Mouse (Mus musculus) midbrain, embryonic 15.5 days (tissue): ENCODE data around the gene Nfatc2. TPM values are rescaled to one million over a fixed set of nuclear protein-coding genes. Genes with fewer than 3 reads are reported as not detected.

Experiments
- ATAC-seq: fragments of 200-750 bp; cut with Nextera tagmentation; replicated peaks from 2 replicates; pipeline ENCODE4 v1.8.0; 2017; ENCODE audit warnings: moderate TSS enrichment
- H3K27ac ChIP-seq: fragments of 300-500 bp; sonication (generic); 2 replicates; pipeline ENCODE4 v1.5.1; 2015; ENCODE audit warnings: mild to moderate bottlenecking, inconsistent platforms
- H3K27me3 ChIP-seq: fragments of 300-500 bp; sonication (generic); replicated peaks from 2 replicates; pipeline ENCODE4 v1.6.1; 2015; ENCODE audit warnings: inconsistent platforms
- H3K36me3 ChIP-seq: fragments of 300-500 bp; sonication (generic); replicated peaks from 2 replicates; pipeline ENCODE4 v1.6.1; 2015; ENCODE audit warnings: inconsistent platforms
- H3K4me1 ChIP-seq: fragments of 300-500 bp; sonication (generic); 2 replicates; pipeline ENCODE4 v1.6.1; 2015; ENCODE audit warnings: inconsistent platforms
- H3K4me2 ChIP-seq: fragments of 300-500 bp; sonication (generic); 2 replicates; pipeline ENCODE4 v1.6.1; 2015; ENCODE audit warnings: inconsistent platforms, mild to moderate bottlenecking, moderate library complexity
- H3K4me3 ChIP-seq: fragments of 300-500 bp; sonication (generic); 2 replicates; pipeline ENCODE4 v1.5.1; 2015; ENCODE audit warnings: mild to moderate bottlenecking, inconsistent platforms
- H3K9ac ChIP-seq: fragments of 300-500 bp; sonication (generic); 2 replicates; pipeline ENCODE4 v1.6.1; 2015; ENCODE audit warnings: mild to moderate bottlenecking, inconsistent platforms
- H3K9me3 ChIP-seq: fragments of 300-500 bp; sonication (generic); 2 replicates; pipeline ENCODE4 v1.6.1; 2016; ENCODE audit warnings: inconsistent platforms
- WGBS: fragments of 180-500 bp; shearing (Covaris S2); methylation state at CpG from one replicate; pipeline ENCODE4 v1.1.7; 2015; ENCODE audit warnings: mixed read lengths; 5-methylcytosine and 5-hydroxymethylcytosine counted together
- polyA plus RNA-seq: library from polyadenylated mRNA; unstranded; fragments of >200 nt; fragmentation: Nextera tagmentation; extraction: Ambion mirVana; gene quantifications from 2 replicates; pipeline ENCODE4 v1.2.1, GENCODE M21; 2015

Gene Nfatc2
- polyA plus RNA-seq, 1 experiment from 2014 or later = 3.8 TPM

GRCm38 (mm10) chr2:168520771-168521170 is 80.7 kb downstream of the Nfatc2 start:
- Histone ChIP-seq H3K4me3 (no peak overlapping the region), H3K27ac (no peak overlapping the region), H3K4me2 (no peak overlapping the region), H3K27me3 (0 out of 2 replicates have a peak, but pooled peaks cover 3% of the 10 kb centered on the region), H3K4me1 (peaks cover 9% of the 10 kb centered on the region), H3K36me3 (no peaks in the 10 kb centered on the region), H3K9ac (no peak overlapping the region), H3K9me3 (no peaks in the 10 kb centered on the region)
- 95% methylated on average over 7 of the region's 7 CpGs for WGBS
- no peak for ATAC-seq

- Histone ChIP-seq H3K4me2 (no peak overlapping the region), H3K27me3 (no peaks in the 10 kb centered on the region), H3K36me3 (no peaks in the 10 kb centered on the region), H3K4me3 (no peak overlapping the region), H3K27ac (no peak overlapping the region), H3K9ac (no peak overlapping the region), H3K4me1 (no peaks in the 10 kb centered on the region; the same call in 1 of the 2 replicates), H3K9me3 (no peaks in the 10 kb centered on the region)
- ATAC-seq = no peak
- 90% methylated on average over 8 of the region's 8 CpGs for WGBS
These were observed 81.9 kb downstream of the Nfatc2 start for GRCm38 (mm10) chr2:168519589-168519988.

GRCm38 (mm10) chr2:168518256-168518659 is 83.2 kb downstream of the Nfatc2 start:
- H3K27me3 ChIP-seq = no peaks in the 10 kb centered on the region
- no peak for ATAC-seq
- 79% methylated on average over 15 of the region's 15 CpGs for WGBS

GRCm38 (mm10) chr2:168517774-168518173 is 83.7 kb downstream of the Nfatc2 start:
- H3K27ac ChIP-seq = no peak overlapping the region
- WGBS = 82% methylated on average over 7 of the region's 7 CpGs
- no peaks in the 10 kb centered on the region for H3K27me3 ChIP-seq
- H3K4me3 ChIP-seq = no peak overlapping the region
- H3K9me3 ChIP-seq = no peaks in the 10 kb centered on the region
- no peaks in the 10 kb centered on the region for H3K4me1 ChIP-seq
- no peak overlapping the region for H3K9ac ChIP-seq
- no peak for ATAC-seq
- H3K4me2 ChIP-seq = no peak overlapping the region
- no peaks in the 10 kb centered on the region for H3K36me3 ChIP-seq

More at GRCm38 (mm10) chr2:168518256-168518659, 83.2 kb downstream of the Nfatc2 start:
- H3K4me2 ChIP-seq = no peak overlapping the region
- no peak overlapping the region for H3K4me3 ChIP-seq
- H3K9ac ChIP-seq = no peak overlapping the region
- no peaks in the 10 kb centered on the region for H3K36me3 ChIP-seq
- no peaks in the 10 kb centered on the region for H3K9me3 ChIP-seq
- H3K4me1 ChIP-seq = no peaks in the 10 kb centered on the region
- no peak overlapping the region for H3K27ac ChIP-seq

GRCm38 (mm10) chr2:168516717-168517116 is 84.7 kb downstream of the Nfatc2 start:
- H3K4me2 ChIP-seq = no peak overlapping the region
- H3K4me1 ChIP-seq = no peaks in the 10 kb centered on the region
- H3K36me3 ChIP-seq = no peaks in the 10 kb centered on the region
- 86% methylated on average over 7 of the region's 7 CpGs for WGBS
- no peak for ATAC-seq
- no peaks in the 10 kb centered on the region for H3K27me3 ChIP-seq
- no peaks in the 10 kb centered on the region for H3K9me3 ChIP-seq
- H3K27ac ChIP-seq = no peak overlapping the region
- H3K9ac ChIP-seq = no peak overlapping the region
- no peak overlapping the region for H3K4me3 ChIP-seq

- H3K27ac ChIP-seq = no peak overlapping the region
- H3K27me3 ChIP-seq = no peaks in the 10 kb centered on the region
- no peak for ATAC-seq
- H3K4me2 ChIP-seq = no peak overlapping the region
- H3K4me3 ChIP-seq = no peak overlapping the region
- H3K9ac ChIP-seq = no peak overlapping the region
- no peaks in the 10 kb centered on the region for H3K9me3 ChIP-seq
- H3K4me1 ChIP-seq = no peaks in the 10 kb centered on the region
- no peaks in the 10 kb centered on the region for H3K36me3 ChIP-seq
- WGBS = 90% methylated on average over 4 of the region's 4 CpGs
These were observed 86.0 kb downstream of the Nfatc2 start for GRCm38 (mm10) chr2:168515466-168515865.

GRCm38 (mm10) chr2:168514131-168514530 is 87.3 kb downstream of the Nfatc2 start:
- Histone ChIP-seq H3K9me3 (no peaks in the 10 kb centered on the region), H3K4me3 (no peak overlapping the region), H3K27me3 (no peaks in the 10 kb centered on the region), H3K27ac (no peak overlapping the region), H3K4me1 (no peaks in the 10 kb centered on the region), H3K36me3 (no peaks in the 10 kb centered on the region), H3K4me2 (no peak overlapping the region), H3K9ac (no peak overlapping the region)
- no peak for ATAC-seq
- 86% methylated on average over 5 of the region's 5 CpGs for WGBS

GRCm38 (mm10) chr2:168511529-168511928 is 89.9 kb downstream of the Nfatc2 start:
- ATAC-seq = no peak
- H3K9ac ChIP-seq = no peak overlapping the region
- H3K4me3 ChIP-seq = no peak overlapping the region
- no peaks in the 10 kb centered on the region for H3K9me3 ChIP-seq
- H3K27ac ChIP-seq = no peak overlapping the region
- no peaks in the 10 kb centered on the region for H3K4me1 ChIP-seq
- no peaks in the 10 kb centered on the region for H3K36me3 ChIP-seq
- H3K4me2 ChIP-seq = no peak overlapping the region
- H3K27me3 ChIP-seq = no peaks in the 10 kb centered on the region

GRCm38 (mm10) chr2:168508469-168509198 is 92.8 kb downstream of the Nfatc2 start:
- 83% methylated on average over 13 of the region's 13 CpGs for WGBS
- H3K9ac ChIP-seq = no peak overlapping the region

GRCm38 (mm10) chr2:168504431-168505182 is 96.8 kb downstream of the Nfatc2 start:
- no peak overlapping the region for H3K4me3 ChIP-seq
- H3K9ac ChIP-seq = no peak overlapping the region
- no peak for ATAC-seq
- H3K36me3 ChIP-seq = no peaks in the 10 kb centered on the region
- whole genome bisulfite sequencing = 82% methylated on average over 27 of the region's 27 CpGs
- no peaks in the 10 kb centered on the region for H3K9me3 ChIP-seq
- H3K4me1 ChIP-seq = no peaks in the 10 kb centered on the region
- H3K4me2 ChIP-seq = no peak overlapping the region
- H3K27ac ChIP-seq = no peak overlapping the region
- no peaks in the 10 kb centered on the region for H3K27me3 ChIP-seq

More at GRCm38 (mm10) chr2:168508469-168509198, 92.8 kb downstream of the Nfatc2 start:
- Histone ChIP-seq H3K4me2 (no peak overlapping the region), H3K4me1 (no peaks in the 10 kb centered on the region), H3K27me3 (no peaks in the 10 kb centered on the region), H3K27ac (no peak overlapping the region), H3K36me3 (no peaks in the 10 kb centered on the region), H3K9me3 (no peaks in the 10 kb centered on the region), H3K4me3 (no peak overlapping the region)
- no peak for ATAC-seq

GRCm38 (mm10) chr2:168503735-168504134 is 97.7 kb downstream of the Nfatc2 start:
- Histone ChIP-seq H3K27ac (no peak overlapping the region), H3K9me3 (no peaks in the 10 kb centered on the region), H3K27me3 (no peaks in the 10 kb centered on the region), H3K4me2 (no peak overlapping the region), H3K9ac (no peak overlapping the region), H3K4me3 (no peak overlapping the region), H3K4me1 (no peaks in the 10 kb centered on the region), H3K36me3 (no peaks in the 10 kb centered on the region)
- no peak for ATAC-seq
- WGBS = 73% methylated on average over 6 of the region's 6 CpGs

- no peaks in the 10 kb centered on the region for H3K36me3 ChIP-seq
- ATAC-seq = no peak
- H3K4me1 ChIP-seq = no peaks in the 10 kb centered on the region
- no peaks in the 10 kb centered on the region for H3K27me3 ChIP-seq
- no peak overlapping the region for H3K9ac ChIP-seq
- H3K9me3 ChIP-seq = no peaks in the 10 kb centered on the region
- no peak overlapping the region for H3K4me2 ChIP-seq
- WGBS = 93% methylated on average over 6 of the region's 6 CpGs
- no peak overlapping the region for H3K4me3 ChIP-seq
- H3K27ac ChIP-seq = no peak overlapping the region
These were observed 100.7 kb downstream of the Nfatc2 start for GRCm38 (mm10) chr2:168500750-168501149.

- H3K9me3 ChIP-seq = no peaks in the 10 kb centered on the region
- no peak for ATAC-seq
These were observed 101.2 kb downstream of the Nfatc2 start for GRCm38 (mm10) chr2:168500244-168500643.

More at GRCm38 (mm10) chr2:168500244-168500643, 101.2 kb downstream of the Nfatc2 start:
- H3K36me3 ChIP-seq = no peaks in the 10 kb centered on the region
- 72% methylated on average over 6 of the region's 6 CpGs for WGBS
- H3K27ac ChIP-seq = no peak overlapping the region
- H3K4me1 ChIP-seq = no peaks in the 10 kb centered on the region
- no peak overlapping the region for H3K9ac ChIP-seq
- no peaks in the 10 kb centered on the region for H3K27me3 ChIP-seq
- no peak overlapping the region for H3K4me2 ChIP-seq
- no peak overlapping the region for H3K4me3 ChIP-seq
